Mouse (Mus musculus) myocyte (in vitro differentiated cells): ENCODE results near the gene Habp2. TPM values are rescaled to one million over a fixed set of nuclear protein-coding genes. Genes with fewer than 3 reads are reported as not detected.

Experiments used
- H3K27me3 ChIP-seq: one replicate; pipeline ENCODE4 v1.6.1; 2011; ENCODE audit not compliant: control insufficient read depth, insufficient read depth, insufficient read length
- H3K36me3 ChIP-seq: one replicate; pipeline ENCODE4 v1.6.1; 2011; ENCODE audit not compliant: control insufficient read depth, insufficient read depth
- H3K4me2 ChIP-seq: one replicate; pipeline ENCODE4 v1.6.1; 2011; ENCODE audit warnings: low read depth, control low read depth
- H3K4me3 ChIP-seq: one replicate; pipeline ENCODE4 v1.5.1; 2011; ENCODE audit warnings: mild to moderate bottlenecking, control low read depth, moderate library complexity
- H3K79me2 ChIP-seq: one replicate; pipeline ENCODE4 v1.6.1; 2011; ENCODE audit not compliant: control insufficient read depth, insufficient read depth
- H3ac ChIP-seq: one replicate; pipeline ENCODE4 v1.6.1; 2011; ENCODE audit not compliant: control insufficient read depth, insufficient read length
- CEBPB ChIP-seq: IDR thresholded peaks from 2 replicates; pipeline ENCODE4 v1.6.1; 2011; ENCODE audit warnings: mild to moderate bottlenecking, moderate library complexity; ENCODE audit not compliant: poor library complexity, insufficient read depth, severe bottlenecking
- E2F4 ChIP-seq: IDR thresholded peaks from one replicate; pipeline ENCODE4 v1.6.1; 2011; ENCODE audit warnings: mild to moderate bottlenecking, control low read depth, moderate library complexity; ENCODE audit not compliant: insufficient read depth
- MAX ChIP-seq: IDR thresholded peaks from one replicate; pipeline ENCODE4 v1.6.1; 2011; ENCODE audit warnings: low read depth, mild to moderate bottlenecking, control low read depth
- MYOD1 ChIP-seq, 3 experiments: IDR thresholded peaks; one replicate each; pipeline ENCODE4 v1.6.1; 2011; ENCODE audit warnings: control low read depth in 2 of 3, low read depth in 2 of 3, mild to moderate bottlenecking in 2 of 3, moderate library complexity in 1 of 3; ENCODE audit not compliant: insufficient read length in 2 of 3, control insufficient read depth in 1 of 3
- MYOG ChIP-seq, 3 experiments: IDR thresholded peaks; one replicate each; pipeline ENCODE4 v1.6.1; 2011; ENCODE audit warnings: control low read depth in 2 of 3, low read depth in 2 of 3, mild to moderate bottlenecking in 2 of 3; ENCODE audit not compliant: insufficient read length in 2 of 3, control insufficient read depth in 1 of 3, insufficient read depth in 1 of 3
- POLR2A ChIP-seq: IDR thresholded peaks from one replicate; pipeline ENCODE4 v1.6.1; 2011; ENCODE audit warnings: low read depth, mild to moderate bottlenecking, control low read depth, moderate library complexity; ENCODE audit not compliant: insufficient read length
- POLR2AphosphoS2 ChIP-seq: IDR thresholded peaks from one replicate; pipeline ENCODE4 v1.6.1; 2011; ENCODE audit warnings: low read depth, control low read depth; ENCODE audit not compliant: insufficient read length
- REST ChIP-seq: IDR thresholded peaks from one replicate; pipeline ENCODE4 v1.6.1; 2011; ENCODE audit warnings: mild to moderate bottlenecking, control low read depth, moderate library complexity; ENCODE audit not compliant: insufficient read depth, insufficient read length
- SRF ChIP-seq: IDR thresholded peaks from one replicate; pipeline ENCODE4 v1.6.1; 2011; ENCODE audit warnings: low read depth; ENCODE audit not compliant: control insufficient read depth, insufficient read length
- TCF12 ChIP-seq: IDR thresholded peaks from one replicate; pipeline ENCODE4 v1.6.1; 2011; ENCODE audit warnings: mild to moderate bottlenecking, control low read depth; ENCODE audit not compliant: poor library complexity, insufficient read depth, severe bottlenecking
- TCF3 ChIP-seq: IDR thresholded peaks from one replicate; pipeline ENCODE4 v1.6.1; 2011; ENCODE audit warnings: low read depth, control low read depth; ENCODE audit not compliant: insufficient read length
- USF1 ChIP-seq: IDR thresholded peaks from one replicate; pipeline ENCODE4 v1.6.1; 2011; ENCODE audit warnings: low read depth, mild to moderate bottlenecking, control low read depth, moderate library complexity
- polyA plus RNA-seq: library from polyadenylated mRNA; unstranded; fragments of >200 nt; fragmentation: generic; extraction: Trizol; gene quantifications from one replicate; pipeline ENCODE4 v1.2.1, GENCODE M21; 2012; ENCODE audit warnings: missing spikeins

Gene Habp2
- polyA plus RNA-seq, 1 experiment = 0.49 TPM

DNA sequence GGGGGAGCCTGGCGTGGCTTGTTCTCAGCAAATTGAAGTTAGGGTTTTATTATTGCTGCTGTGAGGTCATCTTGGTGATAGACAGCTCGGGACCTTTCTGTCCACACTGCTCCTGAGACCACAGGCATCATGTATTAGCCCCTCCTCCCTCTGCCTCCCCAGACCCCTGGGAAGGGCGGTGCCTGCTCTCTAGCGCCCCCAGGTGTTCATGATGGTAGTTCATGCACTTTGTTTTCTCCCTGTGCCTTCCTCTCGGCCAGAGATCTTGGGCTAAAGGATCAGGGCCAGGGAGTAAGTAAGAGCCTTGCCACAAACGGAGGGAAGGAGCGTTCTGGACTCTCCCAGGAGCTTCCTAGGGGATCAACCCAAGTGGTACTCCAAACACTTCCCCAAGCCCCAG lies 32.2 kb upstream of the Habp2 start:
- Histone ChIP-seq H3ac (no peak overlapping the region), H3K4me2 (no peak overlapping the region), H3K36me3 (no peaks in the 10 kb centered on the region), H3K27me3 (peaks cover 13% of the 10 kb centered on the region), H3K79me2 (no peaks in the 10 kb centered on the region), H3K4me3 (no peak overlapping the region)
- no peak for TF ChIP-seq POLR2AphosphoS2

- H3K4me2 ChIP-seq = no peak overlapping the region
- no peak overlapping the region for H3ac ChIP-seq
- H3K27me3 ChIP-seq = peaks cover 21% of the 10 kb centered on the region
- TF ChIP-seq USF1 (no peak), MYOG (IDR thresholded peaks at IDR 0.05; ENCODE audit: control insufficient read depth in 1 of 3, insufficient read depth in 1 of 3, insufficient read length in 2 of 3, low read depth in 2 of 3) (no peak), POLR2AphosphoS2 (no peak), TCF3 (no peak), MYOD1 (IDR thresholded peaks at IDR 0.05; ENCODE audit: control insufficient read depth in 1 of 3, insufficient read length in 2 of 3, low read depth in 2 of 3) (no peak), POLR2A (no peak), MAX (no peak), E2F4 (no peak), REST (no peak), CEBPB (no peak), SRF (no peak), TCF12 (no peak)
- no peak overlapping the region for H3K4me3 ChIP-seq
- H3K36me3 ChIP-seq = no peaks in the 10 kb centered on the region
- no peaks in the 10 kb centered on the region for H3K79me2 ChIP-seq
Observed at GRCm38 (mm10) chr19:56255506-56255905, 31.4 kb upstream of the Habp2 start.

GRCm38 (mm10) chr19:56256235-56256634 lies 30.7 kb upstream of the Habp2 start:
- H3K4me2 ChIP-seq = no peak overlapping the region
- no peaks in the 10 kb centered on the region for H3K36me3 ChIP-seq
- no peak overlapping the region for H3K4me3 ChIP-seq
- H3ac ChIP-seq = no peak overlapping the region
- no peaks in the 10 kb centered on the region for H3K79me2 ChIP-seq
- no peak for TF ChIP-seq CEBPB
- H3K27me3 ChIP-seq = peaks cover 18% of the 10 kb centered on the region

- Histone ChIP-seq H3K4me2 (no peak overlapping the region), H3ac (no peak overlapping the region), H3K4me3 (no peak overlapping the region), H3K27me3 (peaks cover 15% of the 10 kb centered on the region), H3K36me3 (no peaks in the 10 kb centered on the region), H3K79me2 (no peaks in the 10 kb centered on the region)
- TF ChIP-seq SRF (no peak), MAX (no peak), E2F4 (no peak), POLR2AphosphoS2 (no peak), TCF3 (no peak), POLR2A (no peak), REST (no peak), USF1 (no peak), CEBPB (no peak), TCF12 (no peak), MYOG (IDR thresholded peaks at IDR 0.05; ENCODE audit: control insufficient read depth in 1 of 3, insufficient read depth in 1 of 3, insufficient read length in 2 of 3, low read depth in 2 of 3) (no peak), MYOD1 (IDR thresholded peaks at IDR 0.05; ENCODE audit: control insufficient read depth in 1 of 3, insufficient read length in 2 of 3, low read depth in 2 of 3) (no peak)
Observed at GRCm38 (mm10) chr19:56256741-56257140, 30.2 kb upstream of the Habp2 start.

DNA sequence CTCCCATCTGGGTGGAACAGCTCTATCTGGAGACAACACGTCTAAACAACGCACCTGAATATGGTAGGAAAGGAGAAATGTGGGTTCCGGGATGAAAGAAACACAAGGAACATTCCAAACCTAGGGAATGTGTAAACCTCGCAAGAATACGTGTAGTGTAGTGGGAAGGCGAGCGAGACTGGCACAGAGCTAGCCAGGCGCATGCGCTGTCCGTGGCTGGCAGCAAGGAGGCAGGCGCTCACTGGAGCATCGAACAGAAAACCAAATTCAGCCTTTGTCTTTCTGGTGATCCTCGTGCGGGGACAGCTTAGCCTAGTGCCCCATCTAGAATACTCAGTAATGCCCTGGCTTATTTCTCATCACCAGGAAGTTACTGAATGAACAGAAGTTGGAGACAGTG lies 23.2 kb upstream of the Habp2 start:
- H3K27me3 ChIP-seq = peaks cover 15% of the 10 kb centered on the region
- no peak overlapping the region for H3K4me3 ChIP-seq
- H3K79me2 ChIP-seq = no peaks in the 10 kb centered on the region
- no peaks in the 10 kb centered on the region for H3K36me3 ChIP-seq
- no peak overlapping the region for H3K4me2 ChIP-seq
- TF ChIP-seq MYOG (IDR thresholded peaks at IDR 0.05; ENCODE audit: control insufficient read depth in 1 of 3, insufficient read depth in 1 of 3, insufficient read length in 2 of 3, low read depth in 2 of 3) (no peak), E2F4 (no peak), TCF12 (no peak), TCF3 (no peak), POLR2AphosphoS2 (no peak), USF1 (no peak), SRF (no peak), MYOD1 (IDR thresholded peaks at IDR 0.05; ENCODE audit: control insufficient read depth in 1 of 3, insufficient read length in 2 of 3, low read depth in 2 of 3) (no peak), CEBPB (no peak), REST (no peak)
- no peak overlapping the region for H3ac ChIP-seq
